Mouse (Mus musculus) embryonic facial prominence, embryonic 11.5 days (tissue): ENCODE data around the gene C1qtnf5. TPM values are rescaled to one million over a fixed set of nuclear protein-coding genes. Genes with fewer than 3 reads are reported as not detected.

Source experiments
- ATAC-seq: fragments of 200-750 bp; cut with Nextera tagmentation; replicated peaks from 2 replicates; pipeline ENCODE4 v1.8.0; 2017; ENCODE audit warnings: low read depth; ENCODE audit not compliant: insufficient number of reproducible peaks, low FRiP score, low TSS enrichment
- DNase-seq: peaks from one replicate; pipeline ENCODE4 v3.0.0-alpha.2; 2015; ENCODE audit warnings: low spot score
- H3K27ac ChIP-seq: fragments of 300-500 bp; sonication (generic); replicated peaks from 2 replicates; pipeline ENCODE4 v1.5.1; 2014; ENCODE audit warnings: mild to moderate bottlenecking, low read depth, low read length, control low read depth
- H3K27me3 ChIP-seq: fragments of 300-500 bp; sonication (generic); 2 replicates; pipeline ENCODE4 v1.6.1; 2014; ENCODE audit warnings: mild to moderate bottlenecking, low read length, moderate library complexity, mixed read lengths; ENCODE audit not compliant: control insufficient read depth, insufficient read depth
- H3K36me3 ChIP-seq: fragments of 300-500 bp; sonication (generic); replicated peaks from 2 replicates; pipeline ENCODE4 v1.6.1; 2014; ENCODE audit warnings: low read depth, mild to moderate bottlenecking, low read length, moderate library complexity, mixed read lengths; ENCODE audit not compliant: control insufficient read depth, insufficient read depth
- H3K4me1 ChIP-seq: fragments of 300-500 bp; sonication (generic); 2 replicates; pipeline ENCODE4 v1.6.1; 2014; ENCODE audit warnings: low read length, mixed read lengths; ENCODE audit not compliant: control insufficient read depth, insufficient read depth
- H3K4me2 ChIP-seq: fragments of 300-500 bp; sonication (generic); 2 replicates; pipeline ENCODE4 v1.6.1; 2014; ENCODE audit warnings: low read depth, mild to moderate bottlenecking, control low read depth, low read length, moderate library complexity
- H3K4me3 ChIP-seq: fragments of 300-500 bp; sonication (generic); 2 replicates; pipeline ENCODE4 v1.5.1; 2014; ENCODE audit warnings: low read depth, low read length, control low read depth
- H3K9ac ChIP-seq: fragments of 300-500 bp; sonication (generic); replicated peaks from 2 replicates; pipeline ENCODE4 v1.6.1; 2014; ENCODE audit warnings: mild to moderate bottlenecking, control low read depth, low read length
- H3K9me3 ChIP-seq: fragments of 300-500 bp; sonication (generic); replicated peaks from 2 replicates; pipeline ENCODE4 v1.6.1; 2016; ENCODE audit warnings: mild to moderate bottlenecking, low read length, inconsistent platforms, mixed read lengths; ENCODE audit not compliant: control insufficient read depth
- WGBS: fragments of 180-500 bp; shearing (Covaris S2); extraction: QIAGEN DNeasy Blood & Tissue Kit; methylation state at CpG from one replicate; pipeline ENCODE4 v1.1.7; 2014; 5-methylcytosine and 5-hydroxymethylcytosine counted together
- polyA plus RNA-seq: library from polyadenylated mRNA; unstranded; fragments of >200 nt; fragmentation: Nextera tagmentation; extraction: Ambion mirVana; gene quantifications from 2 replicates; pipeline ENCODE4 v1.2.1, GENCODE M21; 2014

The C1qtnf5 gene
- polyA plus RNA-seq, 1 experiment from 2014 or later: 0.53 TPM

GRCm38 (mm10) chr9:44137846-44138245, 30.8 kb downstream of the C1qtnf5 start:
- H3K9me3 ChIP-seq: no peaks in the 10 kb centered on the region
- no peak overlapping the region for H3K9ac ChIP-seq
- ATAC-seq (no peak), DNase-seq (no peak)
- H3K4me1 ChIP-seq: peaks cover 5% of the 10 kb centered on the region
- no peak overlapping the region for H3K4me3 ChIP-seq
- 66% methylated on average over 4 of the region's 4 CpGs for WGBS
- peaks cover 25% of the 10 kb centered on the region for H3K27me3 ChIP-seq
- H3K36me3 ChIP-seq: no peaks in the 10 kb centered on the region
- no peak overlapping the region for H3K27ac ChIP-seq
- H3K4me2 ChIP-seq: no peak overlapping the region

- H3K4me2 ChIP-seq: no peak overlapping the region
- no peaks in the 10 kb centered on the region for H3K9me3 ChIP-seq
- no peaks in the 10 kb centered on the region for H3K4me1 ChIP-seq
- no peak overlapping the region for H3K9ac ChIP-seq
- DNase-seq: no peak
- H3K27me3 ChIP-seq: no peaks in the 10 kb centered on the region
- WGBS: 73% methylated on average over 5 of the region's 5 CpGs
- no peaks in the 10 kb centered on the region; the same call in 1 of the 2 replicates for H3K36me3 ChIP-seq
- no peak overlapping the region for H3K27ac ChIP-seq
- no peak for ATAC-seq
- no peak overlapping the region for H3K4me3 ChIP-seq
Measured at GRCm38 (mm10) chr9:44141951-44142350, 34.9 kb downstream of the C1qtnf5 start.

- Histone ChIP-seq H3K9ac (no peak overlapping the region), H3K27me3 (no peaks in the 10 kb centered on the region), H3K4me1 (no peaks in the 10 kb centered on the region), H3K4me2 (no peak overlapping the region), H3K27ac (no peak overlapping the region), H3K4me3 (no peak overlapping the region), H3K9me3 (no peaks in the 10 kb centered on the region), H3K36me3 (no peaks in the 10 kb centered on the region; the same call in 1 of the 2 replicates)
- 80% methylated on average over 5 of the region's 5 CpGs for WGBS
- ATAC-seq (no peak), DNase-seq (no peak)
Measured at GRCm38 (mm10) chr9:44143421-44143820, 36.4 kb downstream of the C1qtnf5 start.

GRCm38 (mm10) chr9:44144023-44144717, 37.1 kb downstream of the C1qtnf5 start:
- 29% methylated on average over 7 of the region's 8 CpGs for WGBS
- H3K4me3 ChIP-seq: no peak overlapping the region
- no peak for ATAC-seq
- peak; percentile 24 for DNase-seq
- H3K9me3 ChIP-seq: no peaks in the 10 kb centered on the region
- H3K9ac ChIP-seq: no peak overlapping the region
- no peak overlapping the region for H3K4me2 ChIP-seq
- H3K27ac ChIP-seq: no peak overlapping the region
- no peaks in the 10 kb centered on the region for H3K4me1 ChIP-seq
- H3K36me3 ChIP-seq: no peaks in the 10 kb centered on the region; the same call in 1 of the 2 replicates
- no peaks in the 10 kb centered on the region for H3K27me3 ChIP-seq

GRCm38 (mm10) chr9:44144718-44145060, 37.6 kb downstream of the C1qtnf5 start:
- Histone ChIP-seq H3K36me3 (no peaks in the 10 kb centered on the region; the same call in 1 of the 2 replicates), H3K4me2 (no peak overlapping the region)
- no peak for ATAC-seq

GRCm38 (mm10) chr9:44147290-44147689, 40.2 kb downstream of the C1qtnf5 start:
- H3K27ac ChIP-seq: no peak overlapping the region
- ATAC-seq: no peak
- H3K4me1 ChIP-seq: no peaks in the 10 kb centered on the region
- no peak overlapping the region for H3K9ac ChIP-seq
- no peak for DNase-seq
- no peaks in the 10 kb centered on the region for H3K27me3 ChIP-seq
- no peak overlapping the region for H3K4me2 ChIP-seq
- H3K4me3 ChIP-seq: no peak overlapping the region
- 59% methylated on average over 3 of the region's 3 CpGs for WGBS
- no peaks in the 10 kb centered on the region; the same call in 1 of the 2 replicates for H3K36me3 ChIP-seq
- no peaks in the 10 kb centered on the region for H3K9me3 ChIP-seq

More at GRCm38 (mm10) chr9:44144718-44145060, 37.6 kb downstream of the C1qtnf5 start:
- Histone ChIP-seq H3K27ac (no peak overlapping the region), H3K9ac (no peak overlapping the region), H3K9me3 (no peaks in the 10 kb centered on the region), H3K4me1 (no peaks in the 10 kb centered on the region), H3K4me3 (no peak overlapping the region), H3K27me3 (no peaks in the 10 kb centered on the region)
- DNase-seq: no peak

Other genes with a start within 250 kb of the C1qtnf5 start
- gene Thy1, start 63.9 kb upstream of the C1qtnf5 start, polyA plus RNA-seq: 1.8 and 2.4 TPM in 2 replicates
- gene Usp2, start 40.2 kb upstream of the C1qtnf5 start, polyA plus RNA-seq: 12.7 and 13.1 TPM in 2 replicates
- gene Mfrp, start 5.5 kb upstream of the C1qtnf5 start, polyA plus RNA-seq: 0.17 and 0.32 TPM in 2 replicates
- 0.08 TPM in 1 of 2 replicates, not detected in the other for gene Gm49380, start 6.3 kb downstream of the C1qtnf5 start, polyA plus RNA-seq
- gene Rnf26, start 6.3 kb downstream of the C1qtnf5 start, polyA plus RNA-seq: 59.5 and 65.9 TPM in 2 replicates
- gene Mcam, start 27.2 kb downstream of the C1qtnf5 start, polyA plus RNA-seq: 18.3 and 20.1 TPM in 2 replicates
- gene Cbl, start 126.8 kb downstream of the C1qtnf5 start, polyA plus RNA-seq: 16.4 and 17.4 TPM in 2 replicates
- not detected in 2 replicates for gene Ccdc153, start 133.4 kb downstream of the C1qtnf5 start, polyA plus RNA-seq
- gene Pdzd3, start 144.2 kb downstream of the C1qtnf5 start, polyA plus RNA-seq: not detected in 2 replicates
- 2.6 TPM in 2 replicates for gene Nlrx1, start 161.4 kb downstream of the C1qtnf5 start, polyA plus RNA-seq
- 1.6 and 2.0 TPM in 2 replicates for gene Abcg4, start 181.4 kb downstream of the C1qtnf5 start, polyA plus RNA-seq
- 17.2 and 19.6 TPM in 2 replicates for gene Hinfp, start 198.4 kb downstream of the C1qtnf5 start, polyA plus RNA-seq
- 5.8 and 7.5 TPM in 2 replicates for gene C2cd2l, start 213.0 kb downstream of the C1qtnf5 start, polyA plus RNA-seq
- 51.3 and 60.6 TPM in 2 replicates for gene Dpagt1, start 218.8 kb downstream of the C1qtnf5 start, polyA plus RNA-seq
- 412 and 427 TPM in 2 replicates for gene H2afx, start 227.4 kb downstream of the C1qtnf5 start, polyA plus RNA-seq
- gene Hmbs, start 237.0 kb downstream of the C1qtnf5 start, polyA plus RNA-seq: 152 and 161 TPM in 2 replicates